Mouse (Mus musculus): ENCODE data around the gene Wasf1. TPM values are rescaled to one million over a fixed set of nuclear protein-coding genes. Genes with fewer than 3 reads are reported as not detected.

Gene Wasf1
- 84.7 and 85.8 TPM in 2 replicates for polyA plus RNA-seq (2015; fragmentation: Nextera tagmentation; extraction: Ambion mirVana)

GRCm38 (mm10) chr10:40882831-40883643, at the start of gene Wasf1, which contains the start of gene Cdc40:
TSS of gene Wasf1 (plus strand) at chr10:40883475.
TSS of gene Cdc40 (minus strand) at chr10:40883311.
- Histone ChIP-seq H3K36me3 (peaks cover 3% of the 10 kb centered on the region; the same call in 1 of the 2 replicates), H3K27ac (replicated peaks) (peak within 1 kb of the TSS; percentile 98), H3K27me3 (no peaks in the 10 kb centered on the region), H3K4me1 (peaks cover 34% of the 10 kb centered on the region), H3K4me3 (peak within 1 kb of the TSS; percentile 99), H3K4me2 (replicated peaks) (peak within 1 kb of the TSS; percentile 61), H3K9ac (replicated peaks) (peak within 1 kb of the TSS; percentile 99), H3K9me3 (no peaks in the 10 kb centered on the region)
- peak; percentile 98 for ATAC-seq (replicated peaks)
- under 1% methylated on average over 44 of the region's 44 CpGs for WGBS

DNA sequence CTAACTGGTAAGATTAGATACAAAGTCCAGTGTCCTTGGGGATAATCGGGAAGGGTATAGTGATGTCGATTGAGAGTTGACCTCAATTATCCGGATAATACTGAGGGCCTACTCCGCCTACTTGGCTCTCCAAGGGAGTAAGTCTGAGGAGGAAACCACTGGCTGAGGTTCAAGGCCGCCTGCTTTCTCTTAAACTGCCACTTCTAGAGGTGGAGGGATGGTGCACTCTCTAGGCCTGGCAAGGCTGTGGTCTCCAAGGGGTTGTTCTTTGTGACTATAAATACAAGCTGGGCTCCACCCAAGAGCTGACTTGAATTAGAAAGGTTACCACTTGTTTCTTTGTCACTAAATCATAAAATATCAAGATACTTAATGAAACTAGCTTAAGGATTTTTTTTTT, 43.2 kb upstream of the Wasf1 start:
- no peaks in the 10 kb centered on the region for H3K9me3 ChIP-seq
- H3K4me3 ChIP-seq: no peak overlapping the region
- no peak overlapping the region for H3K4me2 ChIP-seq (replicated peaks)
- ATAC-seq (replicated peaks): no peak
- H3K4me1 ChIP-seq: no peaks in the 10 kb centered on the region
- 91% methylated on average over 5 of the region's 5 CpGs for WGBS
- no peaks in the 10 kb centered on the region for H3K27me3 ChIP-seq
- H3K27ac ChIP-seq (replicated peaks): no peak overlapping the region
- H3K9ac ChIP-seq (replicated peaks): no peak overlapping the region
- peaks cover 36% of the 10 kb centered on the region for H3K36me3 ChIP-seq

DNA sequence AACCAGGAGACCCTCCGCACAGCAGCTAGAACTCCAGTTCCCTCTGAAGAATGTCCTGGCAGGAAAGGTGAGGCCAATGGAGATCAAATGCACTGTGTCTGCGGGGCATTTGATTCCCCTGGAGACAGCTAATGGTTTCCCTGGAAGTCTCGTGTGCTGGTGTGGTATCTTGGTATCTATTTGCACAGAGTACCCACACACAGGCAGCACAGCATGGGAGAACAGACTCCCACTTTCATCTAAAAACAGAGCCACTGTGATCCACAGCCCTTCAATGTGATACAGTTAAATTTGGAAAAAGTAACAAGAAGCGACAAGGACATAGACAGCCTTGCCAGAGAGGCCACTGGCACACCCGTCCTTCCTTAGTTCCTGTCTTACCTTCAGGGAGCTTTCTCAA, 39.4 kb upstream of the Wasf1 start:
- WGBS: 78% methylated on average over 5 of the region's 5 CpGs
- no peak overlapping the region for H3K4me2 ChIP-seq (replicated peaks)
- H3K4me3 ChIP-seq: no peak overlapping the region
- H3K27ac ChIP-seq (replicated peaks): no peak overlapping the region
- ATAC-seq (replicated peaks): no peak
- no peak overlapping the region for H3K9ac ChIP-seq (replicated peaks)
- no peaks in the 10 kb centered on the region for H3K9me3 ChIP-seq
- no peaks in the 10 kb centered on the region for H3K27me3 ChIP-seq
- H3K36me3 ChIP-seq: peaks cover 37% of the 10 kb centered on the region
- no peaks in the 10 kb centered on the region; the same call in 1 of the 2 replicates for H3K4me1 ChIP-seq

- Histone ChIP-seq H3K9me3 (no peaks in the 10 kb centered on the region), H3K27ac (replicated peaks) (no peak overlapping the region), H3K36me3 (peaks cover 40% of the 10 kb centered on the region), H3K27me3 (no peaks in the 10 kb centered on the region), H3K4me2 (replicated peaks) (no peak overlapping the region), H3K9ac (replicated peaks) (no peak overlapping the region), H3K4me3 (no peak overlapping the region), H3K4me1 (peaks cover 1% of the 10 kb centered on the region; the same call in 1 of the 2 replicates)
- ATAC-seq (replicated peaks): no peak; the same call in 1 of the 2 replicates
- 59% methylated on average over 10 of the region's 10 CpGs for WGBS
Observed at GRCm38 (mm10) chr10:40844546-40844945, 38.7 kb upstream of the Wasf1 start.

DNA sequence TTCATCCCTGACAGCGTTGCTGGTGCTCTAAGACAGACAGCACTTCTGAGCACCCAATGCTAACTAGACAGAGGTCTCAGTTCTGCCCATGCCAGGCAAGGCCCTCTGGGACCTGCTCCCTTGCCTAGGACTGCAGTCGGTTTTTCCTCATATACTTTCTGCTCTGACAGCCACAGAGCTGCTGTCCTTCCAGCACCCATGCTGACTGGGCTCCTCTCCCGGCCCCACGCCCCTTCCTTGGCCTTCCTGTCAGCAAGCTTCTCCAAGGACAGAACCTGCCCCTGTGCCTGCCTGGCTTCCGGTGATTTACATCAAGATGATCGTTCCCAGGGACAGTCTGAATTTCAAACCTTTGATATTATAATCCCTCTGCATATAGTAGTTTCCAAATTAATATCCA, 37.6 kb upstream of the Wasf1 start:
- H3K4me3 ChIP-seq: no peak overlapping the region
- H3K27me3 ChIP-seq: no peaks in the 10 kb centered on the region
- no peaks in the 10 kb centered on the region for H3K9me3 ChIP-seq
- H3K4me1 ChIP-seq: peaks cover 8% of the 10 kb centered on the region; the same call in 1 of the 2 replicates
- H3K9ac ChIP-seq (replicated peaks): no peak overlapping the region
- H3K4me2 ChIP-seq (replicated peaks): no peak overlapping the region
- no peak overlapping the region for H3K27ac ChIP-seq (replicated peaks)
- 90% methylated on average over 6 of the region's 6 CpGs for WGBS
- H3K36me3 ChIP-seq: peaks cover 40% of the 10 kb centered on the region
- no peak for ATAC-seq (replicated peaks)

GRCm38 (mm10) chr10:40847176-40847874, 36.0 kb upstream of the Wasf1 start:
- H3K27me3 ChIP-seq: no peaks in the 10 kb centered on the region

GRCm38 (mm10) chr10:40850644-40851043, 32.6 kb upstream of the Wasf1 start:
- Histone ChIP-seq H3K27ac (replicated peaks) (no peak overlapping the region), H3K36me3 (peaks cover 15% of the 10 kb centered on the region; the same call in 1 of the 2 replicates), H3K4me3 (no peak overlapping the region), H3K27me3 (no peaks in the 10 kb centered on the region), H3K9ac (replicated peaks) (no peak overlapping the region), H3K9me3 (no peaks in the 10 kb centered on the region), H3K4me1 (peaks cover 8% of the 10 kb centered on the region; the same call in 1 of the 2 replicates), H3K4me2 (replicated peaks) (no peak overlapping the region)
- 91% methylated on average over 2 of the region's 2 CpGs for WGBS
- no peak for ATAC-seq (replicated peaks)

More at GRCm38 (mm10) chr10:40847176-40847874, 36.0 kb upstream of the Wasf1 start:
- H3K27ac ChIP-seq (replicated peaks): no peak overlapping the region
- no peak for ATAC-seq (replicated peaks)
- no peak overlapping the region for H3K4me3 ChIP-seq
- no peak overlapping the region for H3K4me2 ChIP-seq (replicated peaks)
- H3K36me3 ChIP-seq: peaks cover 26% of the 10 kb centered on the region
- 83% methylated on average over 10 of the region's 10 CpGs for WGBS
- peaks cover 8% of the 10 kb centered on the region; the same call in 1 of the 2 replicates for H3K4me1 ChIP-seq
- H3K9ac ChIP-seq (replicated peaks): no peak overlapping the region
- H3K9me3 ChIP-seq: no peaks in the 10 kb centered on the region

- Histone ChIP-seq H3K4me2 (replicated peaks) (no peak overlapping the region), H3K9ac (replicated peaks) (no peak overlapping the region), H3K36me3 (peaks cover 15% of the 10 kb centered on the region; the same call in 1 of the 2 replicates), H3K4me1 (peaks cover 8% of the 10 kb centered on the region; the same call in 1 of the 2 replicates), H3K9me3 (no peaks in the 10 kb centered on the region), H3K27ac (replicated peaks) (no peak overlapping the region), H3K27me3 (no peaks in the 10 kb centered on the region), H3K4me3 (no peak overlapping the region)
- ATAC-seq (replicated peaks): no peak
Observed at GRCm38 (mm10) chr10:40851138-40851537, 32.1 kb upstream of the Wasf1 start.

- 76% methylated on average over 2 of the region's 2 CpGs for WGBS
- H3K9me3 ChIP-seq: no peaks in the 10 kb centered on the region
Observed at GRCm38 (mm10) chr10:40855616-40856015, 27.7 kb upstream of the Wasf1 start.

GRCm38 (mm10) chr10:40856703-40857102, 26.6 kb upstream of the Wasf1 start:
- WGBS: 81% methylated on average over 7 of the region's 7 CpGs
- H3K27me3 ChIP-seq: no peaks in the 10 kb centered on the region
- H3K36me3 ChIP-seq: no peaks in the 10 kb centered on the region
- no peaks in the 10 kb centered on the region for H3K9me3 ChIP-seq
- no peak overlapping the region for H3K4me3 ChIP-seq
- H3K4me1 ChIP-seq: 0 out of 2 replicates have a peak, but pooled peaks cover 5% of the 10 kb centered on the region
- H3K27ac ChIP-seq (replicated peaks): no peak overlapping the region
- no peak for ATAC-seq (replicated peaks)
- no peak overlapping the region for H3K9ac ChIP-seq (replicated peaks)
- no peak overlapping the region for H3K4me2 ChIP-seq (replicated peaks)

More at GRCm38 (mm10) chr10:40855616-40856015, 27.7 kb upstream of the Wasf1 start:
- H3K4me1 ChIP-seq: 0 out of 2 replicates have a peak, but pooled peaks cover 5% of the 10 kb centered on the region
- no peak overlapping the region for H3K9ac ChIP-seq (replicated peaks)
- ATAC-seq (replicated peaks): no peak
- H3K4me3 ChIP-seq: no peak overlapping the region
- no peak overlapping the region for H3K27ac ChIP-seq (replicated peaks)
- no peaks in the 10 kb centered on the region for H3K36me3 ChIP-seq
- H3K4me2 ChIP-seq (replicated peaks): no peak overlapping the region
- no peaks in the 10 kb centered on the region for H3K27me3 ChIP-seq

GRCm38 (mm10) chr10:40857599-40857998, 25.7 kb upstream of the Wasf1 start:
- Histone ChIP-seq H3K9ac (replicated peaks) (no peak overlapping the region), H3K9me3 (no peaks in the 10 kb centered on the region), H3K27ac (replicated peaks) (no peak overlapping the region), H3K4me2 (replicated peaks) (no peak overlapping the region), H3K4me3 (no peak overlapping the region), H3K4me1 (0 out of 2 replicates have a peak, but pooled peaks cover 5% of the 10 kb centered on the region), H3K36me3 (no peaks in the 10 kb centered on the region), H3K27me3 (no peaks in the 10 kb centered on the region)
- no peak for ATAC-seq (replicated peaks)
- WGBS: 51% methylated on average over 8 of the region's 8 CpGs

GRCm38 (mm10) chr10:40868081-40868480, 15.2 kb upstream of the Wasf1 start:
- WGBS: 98% methylated on average over 2 of the region's 2 CpGs
- H3K27ac ChIP-seq (replicated peaks): no peak overlapping the region
- H3K4me3 ChIP-seq: no peak overlapping the region
- peaks cover 10% of the 10 kb centered on the region; the same call in 1 of the 2 replicates for H3K36me3 ChIP-seq
- H3K4me1 ChIP-seq: no peaks in the 10 kb centered on the region
- no peak overlapping the region for H3K9ac ChIP-seq (replicated peaks)
- H3K27me3 ChIP-seq: no peaks in the 10 kb centered on the region
- no peak for ATAC-seq (replicated peaks)
- no peak overlapping the region for H3K4me2 ChIP-seq (replicated peaks)
- no peaks in the 10 kb centered on the region for H3K9me3 ChIP-seq

Measured in forebrain, embryonic 15.5 days (tissue).